In genomic region chr16:90693625-90694024, GRCm38 (mm10) we compare ENCODE assay signal across 18 mouse cellular contexts. TPM values are rescaled to one million over a fixed set of nuclear protein-coding genes. Genes with fewer than 3 reads are reported as not detected.
"Had no signal": no experiment of that assay in that cellular context is flagged by ENCODE, and none has a peak within 500 bp of the region (broad histone marks: within the 10 kb centered on the region; RNA-seq: fewer than 3 reads in every experiment).

No protein-coding gene starts in this region.

- H3K4me3 ChIP-seq: limb, embryonic 13.5 days; limb, embryonic 15.5 days; liver, embryonic 12.5 days; megakaryocyte, embryonic 14.5 days; midbrain, embryonic 13.5 days; midbrain, embryonic 15.5 days; myocyte; neural tube, embryonic 13.5 days; neural tube, embryonic 15.5 days; stomach, embryonic 15.5 days had no signal

- DNase-seq: right cerebral cortex, postnatal 14 days; thymus, adult 2 months; thymus, postnatal 14 days; thymus, postnatal 36 days had no signal

- H3K9me3 ChIP-seq: limb, embryonic 13.5 days; limb, embryonic 15.5 days; liver, embryonic 12.5 days; midbrain, embryonic 13.5 days; midbrain, embryonic 15.5 days; neural tube, embryonic 13.5 days; neural tube, embryonic 15.5 days; stomach, embryonic 15.5 days had no signal

- H3K36me3 ChIP-seq: limb, embryonic 13.5 days; limb, embryonic 15.5 days; liver, embryonic 12.5 days; midbrain, embryonic 13.5 days; midbrain, embryonic 15.5 days; neural tube, embryonic 13.5 days; neural tube, embryonic 15.5 days; stomach, embryonic 15.5 days had no signal

- H3K9ac ChIP-seq: limb, embryonic 13.5 days; limb, embryonic 15.5 days; liver, embryonic 12.5 days; liver, embryonic 14.5 days; midbrain, embryonic 13.5 days; midbrain, embryonic 15.5 days; neural tube, embryonic 13.5 days; neural tube, embryonic 15.5 days; stomach, embryonic 15.5 days had no signal

- H3K27ac ChIP-seq: limb, embryonic 13.5 days; limb, embryonic 15.5 days; liver, embryonic 12.5 days; liver, embryonic 14.5 days; macrophage; midbrain, embryonic 13.5 days; stomach, embryonic 15.5 days; stomach, postnatal 0 days had no signal

- ATAC-seq: liver, embryonic 12.5 days; midbrain, embryonic 13.5 days had no signal

- H3K4me1 ChIP-seq: limb, embryonic 13.5 days; limb, embryonic 15.5 days; liver, embryonic 12.5 days; megakaryocyte, embryonic 14.5 days; stomach, embryonic 15.5 days had no signal

- H3K4me2 ChIP-seq: limb, embryonic 13.5 days; limb, embryonic 15.5 days; liver, embryonic 12.5 days; midbrain, embryonic 11.5 days; midbrain, embryonic 13.5 days; midbrain, embryonic 15.5 days; neural tube, embryonic 13.5 days; neural tube, embryonic 15.5 days; stomach, embryonic 15.5 days had no signal

- H3K27me3 ChIP-seq: limb, embryonic 13.5 days; limb, embryonic 15.5 days; liver, embryonic 12.5 days; megakaryocyte, embryonic 14.5 days; midbrain, embryonic 13.5 days; midbrain, embryonic 15.5 days; neural tube, embryonic 13.5 days; neural tube, embryonic 15.5 days; stomach, embryonic 15.5 days had no signal

RNA-seq across cellular contexts. Expression of gene Mrap, which starts 44.4 kb away (rescaled TPM):
- polyA plus RNA-seq: limb, embryonic 13.5 days; midbrain, embryonic 13.5 days; myocyte; neural tube, embryonic 13.5 days; stomach, postnatal 0 days had no signal
